Mouse (Mus musculus): ENCODE measurements at regions not wholly inside any gene's neighbourhood (a gene's known extent, or its start where the extent isn't known, plus 50 kb on each side); places are given as distances from the start of the nearest gene placed in this dataset.

DNA sequence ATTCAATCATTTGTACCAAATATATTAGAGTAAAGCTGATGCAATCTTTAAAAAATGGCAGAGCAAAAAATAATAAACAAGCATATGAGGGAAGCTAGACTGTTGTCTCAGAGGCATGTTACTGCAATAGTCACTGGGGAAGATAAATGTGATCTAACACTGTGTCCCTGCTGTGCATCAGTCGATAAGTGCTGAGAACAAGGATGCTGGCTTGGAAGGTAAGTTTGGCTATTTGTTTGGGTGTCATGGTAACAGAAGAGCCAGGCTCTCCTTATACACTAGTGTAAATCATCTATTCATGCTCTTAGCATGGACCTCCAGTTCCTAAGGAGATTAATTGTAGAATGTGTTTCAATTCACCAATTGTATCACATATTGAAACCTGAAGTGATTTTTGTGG lies 102.0 kb upstream of the Ghr start:
- no peak for DNase-seq

DNA sequence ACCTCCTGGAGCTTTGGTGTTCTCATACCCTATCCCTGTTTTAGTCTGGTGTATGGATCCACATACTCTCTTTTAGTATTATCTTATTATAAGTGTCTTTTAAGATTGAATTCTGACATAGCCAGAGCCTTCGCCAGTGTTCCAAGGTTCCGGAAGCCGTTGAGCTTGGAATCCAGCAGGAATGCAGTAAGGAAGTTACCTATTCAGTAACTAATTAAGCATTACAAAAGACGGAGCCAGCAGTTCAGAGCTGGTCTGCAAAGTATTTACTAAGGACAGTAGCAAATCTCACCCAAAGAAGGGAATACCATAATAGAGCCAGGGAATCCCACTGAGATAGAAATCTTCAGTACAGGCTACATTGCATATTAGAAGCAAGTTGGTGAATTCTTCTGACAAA lies 93.7 kb upstream of the Ghr start:
- DNase-seq, result peak; percentile 53 to 54

DNA sequence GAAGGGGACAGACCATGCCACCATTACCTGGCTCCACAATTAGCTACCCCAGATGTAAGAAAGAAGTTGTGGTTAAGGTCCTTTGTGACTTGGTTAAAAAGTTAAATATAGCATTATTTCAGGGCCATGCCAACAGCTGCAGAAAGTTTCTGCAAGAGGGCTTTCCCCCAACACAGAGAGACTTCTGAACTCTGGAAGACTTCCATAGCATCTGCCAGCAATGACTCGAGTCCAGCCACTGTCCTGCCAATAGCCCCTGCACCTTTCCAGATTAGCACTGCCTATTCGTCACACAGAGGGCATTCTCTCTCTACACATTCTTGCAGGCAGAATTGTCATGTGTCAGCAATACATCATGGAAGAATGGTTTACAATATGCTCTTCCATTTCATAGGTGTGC lies 89.3 kb upstream of the Ghr start:
- no peak for DNase-seq

DNA sequence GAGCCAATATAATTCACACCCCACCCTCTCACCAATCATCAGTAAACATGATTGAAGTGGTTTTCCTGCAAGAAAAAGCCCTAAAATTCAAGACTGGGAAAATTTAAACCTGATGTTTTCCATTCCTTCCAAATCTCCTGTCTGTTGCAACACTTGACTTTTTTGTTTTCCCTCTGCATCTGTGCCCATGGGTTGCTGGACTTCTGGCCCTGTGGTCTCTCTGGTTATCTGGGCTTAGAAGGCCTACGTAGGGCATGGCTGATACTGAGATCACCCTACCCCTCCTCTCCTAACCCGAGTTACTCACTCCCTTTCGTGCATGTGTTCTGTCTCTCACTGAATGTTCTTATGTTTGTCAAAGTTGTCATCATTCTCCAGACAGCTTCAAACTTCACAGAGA lies 87.9 kb upstream of the Ghr start:
- no peak for DNase-seq

DNA sequence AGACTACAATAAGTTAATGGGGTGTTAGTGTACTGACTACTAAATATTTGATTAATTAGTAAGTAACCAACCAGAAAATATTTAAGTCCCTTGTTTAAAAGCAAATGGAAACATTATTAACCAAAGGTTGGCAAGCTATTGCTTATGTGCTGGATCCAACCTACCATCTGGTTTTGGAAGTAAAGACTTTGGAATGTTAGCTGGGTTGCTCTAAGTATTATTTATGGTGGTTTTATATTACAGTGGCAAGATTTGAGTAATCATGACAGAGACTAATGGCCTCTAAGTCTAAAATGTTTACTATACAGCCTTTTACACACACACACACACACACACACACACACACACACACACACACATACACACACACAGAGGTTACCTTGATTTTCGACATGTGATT lies 86.1 kb upstream of the Ghr start:
- DNase-seq, result no peak

DNA sequence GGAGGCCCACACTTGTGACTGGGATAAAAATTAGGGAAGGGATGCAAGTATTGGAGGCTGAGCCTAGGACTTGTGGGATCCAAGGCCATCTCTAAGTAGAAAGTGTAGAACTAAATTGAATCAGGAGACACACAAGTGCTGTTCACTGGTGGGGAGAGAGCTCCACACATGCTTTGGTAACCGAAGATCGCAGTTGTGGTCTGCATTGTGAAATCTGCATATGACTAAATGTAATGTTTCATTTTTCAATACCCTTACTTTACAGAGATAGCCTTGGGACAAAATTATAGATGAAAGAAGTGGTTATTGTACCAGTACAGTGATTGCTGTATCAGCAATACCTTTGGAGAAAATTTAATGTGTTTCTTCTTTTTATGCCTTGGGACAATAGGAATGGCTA lies 85.6 kb upstream of the Ghr start:
- DNase-seq, result no peak

DNA sequence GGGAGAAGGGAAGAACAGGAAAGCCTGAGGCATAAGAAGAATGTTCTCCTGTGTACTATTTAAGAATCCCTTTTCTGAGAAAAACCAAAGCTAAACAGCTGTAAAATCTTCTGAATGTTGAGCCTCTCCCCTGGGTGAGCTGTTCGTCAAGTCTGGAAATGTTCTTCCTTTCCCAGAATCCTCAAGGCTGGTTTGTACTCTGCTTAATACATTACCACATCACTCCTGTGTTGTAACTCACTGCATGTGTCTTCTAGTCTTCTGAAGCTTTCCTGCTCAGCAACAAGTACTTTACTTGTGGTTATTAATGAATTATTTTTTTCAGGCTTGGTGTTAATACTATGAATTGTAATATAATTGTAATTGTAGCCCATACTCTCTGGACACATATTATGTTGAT lies 65.4 kb upstream of the Ghr start:
- DNase-seq, result no peak

DNA sequence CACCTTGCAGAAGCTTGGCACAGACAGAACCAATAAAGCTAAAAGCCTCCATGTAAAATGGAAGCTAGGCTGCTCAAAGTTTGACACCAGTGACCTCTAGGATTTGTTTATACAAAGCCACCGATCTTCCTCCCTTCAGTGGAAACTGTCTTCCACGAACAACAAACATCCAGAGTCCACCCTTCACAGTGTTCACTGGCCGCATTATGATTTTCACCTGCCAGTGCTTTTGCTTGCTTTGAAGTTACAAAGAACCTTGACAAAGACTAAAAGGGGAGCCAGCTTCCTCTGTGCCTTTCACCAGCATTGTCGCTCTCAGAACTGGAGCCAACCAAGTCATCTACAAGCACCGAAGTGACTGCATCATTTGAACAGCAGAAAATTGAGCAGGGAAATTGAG lies 56.8 kb upstream of the Ghr start:
- DNase-seq, result no peak
